Mouse (Mus musculus): ENCODE data around the gene Elovl3.

The Elovl3 gene

DNA sequence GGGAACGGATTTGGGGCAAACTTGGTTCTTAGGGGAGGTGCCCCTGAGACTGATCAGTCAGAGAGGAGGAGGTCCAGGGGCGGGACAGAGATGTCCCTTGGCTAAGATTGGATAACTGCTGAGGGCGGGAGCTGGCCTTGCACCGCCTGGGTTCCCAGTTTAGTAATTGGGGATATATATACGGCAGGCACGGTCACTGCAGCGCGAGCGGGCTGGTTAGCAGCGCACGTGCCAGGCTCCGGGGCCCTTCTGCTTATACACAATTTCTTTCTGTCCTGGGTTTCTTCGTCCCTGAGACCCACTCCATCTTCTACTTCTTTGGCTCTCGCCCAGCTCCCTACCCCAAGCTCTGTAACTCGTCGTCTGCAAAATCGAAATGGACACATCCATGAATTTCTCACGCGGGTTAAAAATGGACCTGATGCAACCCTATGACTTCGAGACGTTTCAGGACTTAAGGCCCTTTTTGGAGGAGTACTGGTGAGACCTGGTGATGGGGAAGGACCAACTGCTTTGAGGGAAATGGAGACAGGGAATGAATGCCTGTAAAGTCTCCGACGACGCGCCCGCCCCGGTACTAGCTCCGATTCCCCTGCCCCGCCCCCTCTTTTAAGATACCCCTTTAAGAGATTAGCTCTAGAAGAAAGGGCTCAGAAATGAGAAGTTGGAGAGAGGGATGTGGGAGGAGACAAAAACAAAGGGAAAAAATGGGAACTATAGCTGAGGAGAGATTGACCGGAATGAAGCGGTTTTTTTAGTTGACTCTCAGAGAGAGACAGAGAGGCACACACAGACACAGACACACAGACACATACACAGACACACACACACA lies at the start of gene Elovl3:
Gene Elovl3 (plus strand): TSS at position 204 of the 832 bp plus-strand sequence.
- ChIA-PET POLR2A (interaction anchor here (0.5 to 1.6 kb wide), 11 partner anchors 15 to 367 kb away, joined by 3 to 7 read pairs (median 3); partner anchors contain the start of genes Gbf1 (in 1 of the 4) and Pitx3 (in 1 of the 4)), CTCF (interaction anchor here (0.6 to 1.6 kb wide), 13 partner anchors 20 to 1613 kb away, joined by 3 to 16 read pairs (median 4); partner anchors contain the start of gene Nfkb2 (in 2 of the 4))

DNA sequence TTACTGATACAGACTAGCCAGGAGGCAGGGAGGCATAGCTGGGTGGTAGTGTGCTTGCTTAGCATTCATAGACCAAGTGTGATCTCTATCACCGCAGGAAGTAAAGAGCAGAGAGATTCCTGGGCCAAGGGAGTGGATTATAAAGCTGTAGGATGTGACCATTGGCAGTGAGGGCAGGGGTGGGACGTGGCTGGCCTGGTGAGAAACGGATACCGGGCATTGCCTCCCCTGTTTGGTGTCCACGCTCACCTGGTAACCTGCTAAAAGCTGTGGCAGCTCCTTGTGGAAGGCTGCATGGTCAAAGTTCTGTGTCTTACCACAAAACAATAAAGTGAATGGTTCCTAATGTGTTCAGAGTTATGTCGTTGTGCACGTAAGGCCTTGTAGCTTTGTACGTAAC lies 46.5 kb upstream of the Elovl3 start:
- POLR2A ChIA-PET: interaction anchor here (0.5 to 23.1 kb wide), 14 partner anchors 9 to 322 kb away, joined by 3 to 800 read pairs (median 6); partner anchors contain the start of gene Nolc1 (in 2 of the 4)
- CTCF ChIA-PET: interaction anchor here (0.5 to 2.3 kb wide), 13 partner anchors 9 to 480 kb away, joined by 3 to 13 read pairs (median 4); no protein-coding TSS in a partner anchor

DNA sequence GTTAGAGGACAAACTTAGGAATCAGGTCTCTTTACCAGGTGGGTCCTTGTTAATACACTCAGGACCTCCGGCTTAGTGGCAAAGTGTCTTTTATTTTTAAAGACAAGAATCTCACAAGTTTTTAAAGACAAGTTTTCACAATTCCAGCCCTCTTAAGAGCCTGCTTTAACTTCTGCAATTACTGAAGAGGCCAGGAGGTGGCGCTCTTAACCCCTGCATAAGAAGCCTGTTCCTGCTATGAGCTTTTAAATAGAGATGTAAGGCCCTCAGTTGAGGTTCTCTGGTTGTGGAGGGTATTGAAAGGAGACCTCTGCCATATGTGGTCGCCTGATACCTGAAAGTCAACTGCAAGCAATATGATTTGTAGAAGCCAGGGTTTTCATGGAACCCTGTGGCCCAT lies 45.4 kb upstream of the Elovl3 start:
- CTCF ChIA-PET: interaction anchor here (0.5 to 2.3 kb wide), 39 partner anchors 8 to 513 kb away, joined by 3 to 13 read pairs (median 3); partner anchors contain the start of genes Nfkb2 (in 2 of the 4), Nolc1 (in 2 of the 4), Cuedc2 (in 1 of the 4) and Gbf1 (in 1 of the 4)
- POLR2A ChIA-PET: interaction anchor here (0.6 to 23.1 kb wide), 14 partner anchors 10 to 272 kb away, joined by 3 to 800 read pairs (median 5); partner anchors contain the start of genes Nolc1 (in 3 of the 4) and Gbf1 (in 1 of the 4)

DNA sequence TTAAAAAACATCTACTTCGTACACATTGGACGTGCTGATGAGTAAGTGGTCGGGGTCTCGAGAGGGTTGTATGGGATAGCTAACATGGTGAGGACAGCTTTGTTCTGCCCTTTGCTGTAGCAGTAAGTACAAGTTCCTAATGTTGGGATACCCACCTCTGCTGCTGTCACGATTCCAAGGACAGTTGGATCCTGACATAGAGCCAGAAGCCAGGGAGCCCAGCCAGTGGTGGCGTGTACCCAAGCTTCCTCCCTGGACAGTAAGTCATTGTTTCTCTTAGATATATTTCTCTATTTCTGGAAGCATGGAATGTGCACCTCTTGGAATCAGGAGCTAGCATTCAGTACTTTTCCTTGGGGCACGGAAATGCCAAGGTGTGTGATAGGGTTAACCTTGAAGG lies 43.8 kb upstream of the Elovl3 start:
- ChIA-PET CTCF (interaction anchor here in 3 of 4 experiments (0.7 to 1.2 kb wide), 7 partner anchors 12 to 553 kb away, joined by 3 to 17 read pairs (median 4); partner anchors contain the start of gene Nolc1 (in 1 of the 3)), POLR2A (interaction anchor here in 3 of 4 experiments (0.7 to 2.4 kb wide), 12 partner anchors 9 to 835 kb away, joined by 3 to 11 read pairs (median 4); partner anchors contain the start of genes Ldb1 (in 1 of the 3) and Pprc1 (in 1 of the 3))

DNA sequence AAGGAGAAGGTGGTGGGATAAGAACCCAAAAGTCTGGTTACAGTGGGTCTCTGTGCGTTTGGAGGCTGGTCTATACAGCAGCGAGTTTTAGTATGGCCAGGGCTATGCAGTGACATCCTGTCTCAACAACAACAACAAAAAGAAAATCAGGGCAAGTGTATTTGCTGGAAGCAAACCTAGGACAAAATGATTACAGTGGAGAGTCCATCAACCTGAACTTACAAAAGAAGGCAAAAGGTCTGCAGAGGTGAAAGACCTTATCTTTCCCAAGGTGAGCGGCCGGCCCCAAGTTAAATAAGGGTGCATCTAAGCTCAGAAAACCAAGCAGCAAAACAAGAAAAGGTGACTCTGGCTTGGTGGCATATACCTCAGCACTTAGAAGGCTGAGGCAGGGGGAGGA lies 40.1 kb upstream of the Elovl3 start:
- ChIA-PET CTCF (no interaction called here), POLR2A (interaction anchor here in 3 of 4 experiments (1.1 to 3.1 kb wide), 5 partner anchors 9 to 44 kb away, joined by 3 to 19 read pairs (median 6); no protein-coding TSS in a partner anchor)

DNA sequence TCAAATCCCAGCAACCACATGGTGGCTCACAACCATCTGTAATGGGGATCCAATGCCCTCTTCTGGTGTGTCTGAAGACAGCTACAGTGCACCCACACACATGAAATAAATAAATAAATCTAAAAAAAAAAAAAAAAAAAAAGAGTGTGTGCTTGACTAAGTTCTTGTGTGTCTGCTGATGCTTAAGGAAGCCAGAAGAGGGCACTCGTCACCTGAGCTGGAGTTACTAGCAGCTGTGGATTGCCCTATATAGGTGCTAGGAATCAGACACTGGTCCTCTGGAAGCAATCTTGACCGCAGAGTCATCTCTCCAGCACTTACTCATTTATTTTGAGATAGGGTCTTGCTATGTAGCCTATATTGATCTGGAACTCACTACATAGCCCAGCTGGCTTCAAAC lies 37.6 kb upstream of the Elovl3 start:
- ChIA-PET CTCF (interaction anchor here (0.6 to 1.4 kb wide), 19 partner anchors 9 to 977 kb away, joined by 3 to 14 read pairs (median 4); partner anchors contain the start of gene Nfkb2 (in 1 of the 4)), POLR2A (interaction anchor here in 2 of 4 experiments (0.6 to 3.1 kb wide), 7 partner anchors 11 to 450 kb away, joined by 3 to 19 read pairs (median 4); no protein-coding TSS in a partner anchor)

DNA sequence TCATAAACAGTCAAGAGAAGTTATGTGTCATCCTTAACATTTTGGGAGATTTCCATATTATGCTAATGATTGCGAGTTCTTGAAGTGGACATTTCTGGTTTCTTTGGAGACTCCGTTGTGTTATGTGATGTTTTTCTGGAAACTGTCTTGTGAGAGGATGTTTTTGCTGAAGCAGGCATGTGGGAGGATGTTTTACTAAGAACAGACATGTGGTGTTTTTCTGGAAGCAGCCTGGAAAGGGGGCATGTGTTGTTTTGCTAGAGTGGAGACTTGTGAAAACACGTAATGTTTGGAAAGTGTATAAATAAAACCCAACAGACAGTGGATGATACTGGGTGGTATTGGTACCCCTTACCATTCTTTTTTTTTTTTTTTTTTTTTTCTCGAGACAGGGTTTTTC lies 36.4 kb upstream of the Elovl3 start:
- ChIA-PET POLR2A (interaction anchor here in 1 of 4 experiments (0.6 kb wide), 1 partner anchor 73 kb away, joined by 3 read pairs; no protein-coding TSS in a partner anchor), CTCF (interaction anchor here in 1 of 4 experiments (1.4 kb wide), 1 partner anchor 10 kb away, joined by 4 read pairs; no protein-coding TSS in a partner anchor)

DNA sequence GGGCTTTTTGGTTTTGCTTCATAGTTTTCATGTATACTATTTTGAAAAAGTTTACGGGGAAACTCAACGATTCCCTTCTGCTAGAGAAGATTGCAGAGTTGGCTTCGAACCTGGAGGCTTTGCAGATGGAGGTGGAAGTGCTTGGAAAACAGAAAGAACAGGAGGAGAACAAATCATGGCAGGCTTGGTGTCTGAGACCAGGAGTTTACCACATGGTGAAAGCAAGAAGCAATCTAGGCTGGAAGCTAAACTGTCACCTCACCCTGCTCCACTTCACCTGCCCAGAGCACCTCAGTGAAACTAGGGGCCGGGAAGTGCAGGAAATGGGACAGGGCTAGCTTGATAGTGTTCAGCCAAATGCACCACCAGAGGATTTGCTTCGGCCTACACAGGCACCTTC lies 35.3 kb upstream of the Elovl3 start:
- CTCF ChIA-PET: no interaction called here

DNA sequence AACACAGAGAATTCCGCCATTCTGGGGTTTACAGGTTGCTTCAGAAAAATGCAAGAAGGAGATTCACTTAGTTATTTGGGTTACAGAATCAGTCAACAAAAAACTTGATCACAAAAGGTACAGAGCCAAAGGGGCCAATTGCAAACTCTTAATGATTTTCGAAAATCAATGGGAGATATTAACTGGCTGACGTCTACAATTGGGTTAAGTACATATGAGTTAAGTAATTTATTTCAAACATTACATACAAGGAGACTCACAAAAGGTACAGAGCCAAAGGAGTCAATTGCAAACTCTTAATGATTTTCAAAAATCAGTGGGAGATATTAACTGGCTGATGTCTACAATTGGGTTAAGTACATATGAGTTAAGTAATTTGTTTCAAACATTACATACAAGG lies 32.1 kb upstream of the Elovl3 start:
- POLR2A ChIA-PET: no interaction called here
- CTCF ChIA-PET: no interaction called here

More for the DNA sequence above, 35.3 kb upstream of the Elovl3 start:
- POLR2A ChIA-PET: no interaction called here

DNA sequence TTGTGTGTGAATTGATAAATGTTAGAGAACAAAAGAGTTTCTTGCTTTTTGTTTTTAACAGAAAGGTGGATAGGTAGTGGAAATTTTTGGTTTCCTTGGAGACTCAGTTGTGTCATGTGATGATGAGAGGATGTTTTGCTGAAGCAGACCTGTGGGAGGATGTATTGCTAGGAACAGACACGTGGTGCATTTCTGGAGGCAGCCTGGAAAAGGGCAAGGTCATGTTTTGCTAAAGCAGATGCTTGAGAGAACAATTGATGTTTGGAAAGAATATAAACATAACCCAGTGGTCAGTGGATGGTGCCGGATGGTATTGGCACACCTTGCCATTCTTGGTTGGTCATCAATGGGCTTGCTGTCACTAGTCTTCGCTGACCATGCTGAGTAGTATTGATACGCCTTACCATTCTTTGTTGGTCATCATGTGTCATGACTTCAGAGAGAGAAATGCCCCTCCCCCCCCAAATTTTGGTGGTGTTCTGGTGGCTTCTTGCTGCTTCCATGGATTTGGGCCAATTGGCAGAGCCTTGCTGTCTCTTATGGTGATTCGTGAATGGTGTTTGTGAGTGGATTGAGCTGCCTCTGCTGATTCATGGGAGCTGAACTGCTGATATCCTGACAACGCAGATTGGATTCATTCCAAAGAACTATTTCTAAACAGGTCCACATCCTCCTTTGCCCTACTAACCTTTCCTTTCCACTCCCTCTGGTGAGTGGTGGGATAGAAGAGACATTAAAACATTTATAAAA lies 28.1 kb upstream of the Elovl3 start:
- POLR2A ChIA-PET: interaction anchor here in 1 of 4 experiments (0.7 kb wide), 1 partner anchor 65 kb away, joined by 3 read pairs; no protein-coding TSS in a partner anchor
- CTCF ChIA-PET: interaction anchor here in 1 of 4 experiments (0.7 kb wide), 1 partner anchor 276 kb away, joined by 3 read pairs; no protein-coding TSS in a partner anchor

DNA sequence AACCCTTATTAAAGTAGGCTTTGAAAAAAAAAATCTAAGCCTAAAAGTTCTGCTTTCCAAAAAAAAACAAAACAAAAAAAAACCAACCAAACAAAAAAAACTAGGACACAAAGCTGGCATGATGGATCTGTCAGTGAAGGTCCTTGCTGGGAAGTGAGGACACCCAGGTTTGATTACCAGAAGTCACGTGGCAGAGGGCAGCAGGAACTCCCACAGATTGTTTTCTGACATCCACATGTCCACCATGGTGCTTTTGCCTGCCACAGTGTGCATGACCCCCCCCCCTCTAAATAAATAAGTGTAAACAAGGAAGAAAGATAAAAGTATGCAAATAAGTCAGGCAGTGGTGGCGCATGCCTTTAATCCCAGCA lies 27.5 kb upstream of the Elovl3 start:
- ChIA-PET POLR2A (interaction anchor here in 1 of 4 experiments (0.7 kb wide), 1 partner anchor 66 kb away, joined by 3 read pairs; no protein-coding TSS in a partner anchor), CTCF (interaction anchor here in 1 of 4 experiments (0.7 kb wide), 1 partner anchor 277 kb away, joined by 3 read pairs; no protein-coding TSS in a partner anchor)

DNA sequence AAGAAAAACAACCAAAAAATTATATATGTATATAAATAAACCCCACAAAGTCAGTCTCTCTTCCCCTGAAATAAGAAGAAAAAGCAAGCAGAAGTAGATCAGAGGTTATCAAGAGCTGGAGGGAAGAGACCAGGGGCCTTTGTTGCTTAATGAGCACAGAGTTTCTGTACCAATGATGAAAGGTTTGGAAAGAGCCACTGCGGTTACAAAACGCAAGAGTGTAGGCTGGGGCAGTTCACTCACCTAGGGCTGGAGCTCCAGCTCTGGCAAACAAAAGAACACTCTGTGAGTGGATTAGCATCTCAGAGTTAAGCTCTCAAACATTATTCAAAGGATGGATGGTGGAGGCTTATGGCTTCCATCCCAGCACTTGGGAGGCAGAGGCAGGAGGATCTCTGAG lies 21.5 kb upstream of the Elovl3 start:
- POLR2A ChIA-PET: interaction anchor here in 1 of 4 experiments (0.5 to 1.5 kb wide), 4 partner anchors 34 to 368 kb away, joined by 3 to 4 read pairs (median 3); no protein-coding TSS in a partner anchor
- CTCF ChIA-PET: interaction anchor here in 2 of 4 experiments (1.0 to 1.1 kb wide), 2 partner anchors 16 to 24 kb away, joined by 4 to 9 read pairs; no protein-coding TSS in a partner anchor

DNA sequence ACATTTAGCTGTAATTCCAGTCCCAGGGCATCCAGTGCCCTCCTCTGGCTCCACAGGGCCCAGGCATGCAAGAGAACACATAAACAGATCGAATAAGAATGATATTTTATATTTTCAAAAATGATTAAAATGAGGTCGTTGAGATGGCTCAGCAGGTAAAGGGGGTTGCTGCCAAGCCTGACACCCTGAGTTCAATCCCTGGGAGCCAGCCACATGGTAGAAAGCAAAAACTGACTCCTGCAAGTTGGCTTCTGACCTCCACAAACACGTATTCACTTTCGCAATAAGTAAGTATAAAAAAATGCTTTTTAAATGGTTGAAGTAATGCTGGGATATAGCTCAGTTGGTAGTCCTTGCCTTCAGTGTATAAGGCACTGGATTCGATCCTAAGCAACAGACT lies 20.9 kb upstream of the Elovl3 start:
- CTCF ChIA-PET: interaction anchor here (0.5 to 1.1 kb wide), 4 partner anchors 9 to 25 kb away, joined by 3 to 9 read pairs (median 4); no protein-coding TSS in a partner anchor
- POLR2A ChIA-PET: interaction anchor here in 3 of 4 experiments (0.5 to 1.5 kb wide), 6 partner anchors 20 to 368 kb away, joined by 3 to 7 read pairs (median 4); no protein-coding TSS in a partner anchor

DNA sequence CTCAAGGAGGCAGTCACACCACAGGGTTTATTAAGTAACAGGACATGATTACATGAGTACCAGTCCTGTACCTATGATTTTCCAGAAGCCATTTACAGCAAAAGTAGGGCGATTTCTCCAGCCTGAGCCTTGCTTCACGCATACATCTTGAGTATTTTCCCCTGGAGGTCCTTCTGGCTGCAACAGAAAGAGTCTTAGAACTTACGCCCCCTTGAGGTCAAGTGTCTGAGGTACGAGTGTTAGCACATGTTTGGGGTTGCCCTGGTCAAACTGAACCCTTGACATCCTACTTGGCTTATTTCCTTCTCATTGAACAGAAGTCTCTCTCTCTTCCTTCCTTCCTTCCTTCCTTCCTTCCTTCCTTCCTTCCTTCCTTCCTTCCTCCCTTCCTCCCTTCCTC lies 17.1 kb upstream of the Elovl3 start:
- ChIA-PET POLR2A (interaction anchor here in 1 of 4 experiments (0.6 to 0.9 kb wide), 3 partner anchors 13 to 411 kb away, joined by 3 to 4 read pairs (median 3); partner anchors contain the start of gene Elovl3), CTCF (interaction anchor here in 2 of 4 experiments (0.6 to 1.5 kb wide), 5 partner anchors 21 to 1154 kb away, joined by 3 to 10 read pairs (median 3); no protein-coding TSS in a partner anchor)

DNA sequence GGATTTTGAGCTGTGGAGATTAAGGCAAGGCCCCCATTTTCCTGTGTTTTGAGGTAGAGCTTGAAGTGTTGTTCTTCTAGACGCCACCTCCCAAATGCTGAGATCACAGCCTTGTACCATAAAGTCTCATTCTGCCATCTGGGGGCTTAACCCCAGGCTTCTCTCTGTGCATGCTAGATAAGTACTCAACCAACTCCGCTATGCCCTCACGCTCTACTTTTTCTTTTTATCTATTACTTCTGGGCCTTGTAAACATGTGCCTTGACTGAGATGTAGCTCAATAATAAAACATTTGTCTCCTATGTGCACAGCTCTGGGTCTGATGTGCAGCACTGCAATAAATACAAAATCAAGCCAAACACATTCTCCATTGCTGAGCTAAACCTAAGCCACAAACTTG lies 12.2 kb upstream of the Elovl3 start:
- CTCF ChIA-PET: interaction anchor here in 2 of 4 experiments (0.6 to 1.8 kb wide), 3 partner anchors 8 to 25 kb away, joined by 3 to 5 read pairs (median 4); no protein-coding TSS in a partner anchor
- POLR2A ChIA-PET: interaction anchor here in 2 of 4 experiments (0.6 to 0.8 kb wide), 2 partner anchors 156 to 344 kb away, joined by 3 to 6 read pairs; no protein-coding TSS in a partner anchor

DNA sequence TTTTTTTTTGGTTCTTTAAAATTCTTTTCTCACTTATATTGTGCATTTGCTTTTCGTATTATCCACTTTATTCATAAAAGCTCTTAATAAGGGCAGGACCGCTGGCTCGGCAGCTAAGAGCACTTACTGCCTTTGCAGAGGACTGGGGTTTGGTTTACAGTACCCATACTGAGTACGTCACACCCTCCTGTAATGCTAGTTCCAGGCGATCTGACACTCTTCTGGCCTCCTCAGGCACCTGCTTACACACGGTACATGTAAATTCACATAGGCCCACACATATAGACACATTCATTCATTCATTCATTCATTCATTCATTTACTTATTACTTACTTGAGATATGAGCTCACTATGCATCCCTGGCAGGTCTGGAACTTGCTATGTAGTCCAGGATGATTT lies 10.8 kb upstream of the Elovl3 start:
- CTCF ChIA-PET: interaction anchor here in 2 of 4 experiments (1.0 to 1.8 kb wide), 3 partner anchors 15 to 34 kb away, joined by 3 to 5 read pairs (median 4); no protein-coding TSS in a partner anchor
- POLR2A ChIA-PET: interaction anchor here in 1 of 4 experiments (0.6 kb wide), 1 partner anchor 245 kb away, joined by 5 read pairs; no protein-coding TSS in a partner anchor

DNA sequence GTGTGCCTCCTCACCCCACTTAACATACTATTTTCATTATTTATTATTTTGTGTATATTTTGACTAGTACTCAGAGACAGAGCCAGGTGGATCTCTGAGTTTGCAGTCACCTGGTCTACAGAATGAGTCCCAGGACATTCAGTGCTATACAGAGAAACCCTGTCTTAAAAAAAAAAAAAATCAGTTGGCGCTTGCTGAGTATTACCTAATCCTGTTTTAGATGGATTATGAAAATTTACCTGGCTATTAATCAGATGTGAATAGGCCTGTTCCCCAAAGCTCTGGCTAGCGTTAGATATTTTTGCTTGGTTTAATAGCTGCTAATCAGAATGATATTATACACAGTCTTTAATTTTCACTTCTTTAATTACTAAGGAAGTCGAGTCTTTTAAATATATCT lies 7.8 kb upstream of the Elovl3 start:
- ChIA-PET POLR2A (no interaction called here), CTCF (no interaction called here)
